Mouse (Mus musculus) neural tube, embryonic 13.5 days (tissue): ENCODE data around the gene Hic1. TPM values are rescaled to one million over a fixed set of nuclear protein-coding genes. Genes with fewer than 3 reads are reported as not detected.

Experiments
- ATAC-seq: fragments of 200-750 bp; cut with Nextera tagmentation; 2 replicates; pipeline ENCODE4 v1.8.0; 2017; ENCODE audit warnings: low read depth, mild to moderate bottlenecking, moderate TSS enrichment, moderate library complexity
- H3K27ac ChIP-seq: fragments of 300-500 bp; sonication (generic); replicated peaks from 2 replicates; pipeline ENCODE4 v1.5.1; 2015; ENCODE audit warnings: moderate library complexity, mild to moderate bottlenecking, inconsistent platforms
- H3K27me3 ChIP-seq: fragments of 300-500 bp; sonication (generic); 2 replicates; pipeline ENCODE4 v1.6.1; 2015; ENCODE audit warnings: mild to moderate bottlenecking, inconsistent platforms
- H3K36me3 ChIP-seq: fragments of 300-500 bp; sonication (generic); 2 replicates; pipeline ENCODE4 v1.6.1; 2015; ENCODE audit warnings: mild to moderate bottlenecking, inconsistent platforms
- H3K4me1 ChIP-seq: fragments of 300-500 bp; sonication (generic); replicated peaks from 2 replicates; pipeline ENCODE4 v1.6.1; 2015; ENCODE audit warnings: inconsistent platforms
- H3K4me2 ChIP-seq: fragments of 300-500 bp; sonication (generic); 2 replicates; pipeline ENCODE4 v1.6.1; 2015; ENCODE audit warnings: inconsistent platforms, mild to moderate bottlenecking, moderate library complexity
- H3K4me3 ChIP-seq: fragments of 300-500 bp; sonication (generic); 2 replicates; pipeline ENCODE4 v1.5.1; 2015; ENCODE audit warnings: mild to moderate bottlenecking, inconsistent platforms
- H3K9ac ChIP-seq: fragments of 300-500 bp; sonication (generic); 2 replicates; pipeline ENCODE4 v1.6.1; 2015; ENCODE audit warnings: moderate library complexity, mild to moderate bottlenecking, inconsistent platforms
- H3K9me3 ChIP-seq: fragments of 300-500 bp; sonication (generic); 2 replicates; pipeline ENCODE4 v1.6.1; 2016; ENCODE audit warnings: inconsistent platforms
- WGBS: fragments of 180-500 bp; shearing (Covaris S2); methylation state at CpG from one replicate; pipeline ENCODE4 v1.1.7; 2015; 5-methylcytosine and 5-hydroxymethylcytosine counted together
- polyA plus RNA-seq: library from polyadenylated mRNA; unstranded; fragments of >200 nt; fragmentation: Nextera tagmentation; extraction: Ambion mirVana; gene quantifications from 2 replicates; pipeline ENCODE4 v1.2.1, GENCODE M21; 2015

The Hic1 gene
- polyA plus RNA-seq, 1 experiment from 2014 or later, result 7.4 TPM

- 0 out of 2 replicates have a peak overlapping the region, but pooled peaks have one; percentile 0 for H3K9ac ChIP-seq
- no peak for ATAC-seq
- no peaks in the 10 kb centered on the region for H3K9me3 ChIP-seq
- peaks cover 29% of the 10 kb centered on the region for H3K4me1 ChIP-seq
- H3K36me3 ChIP-seq, result no peaks in the 10 kb centered on the region
- H3K4me3 ChIP-seq, result no peak overlapping the region
- no peak overlapping the region; the same call in 1 of the 2 replicates for H3K27ac ChIP-seq
- peaks cover 14% of the 10 kb centered on the region; the same call in 1 of the 2 replicates for H3K27me3 ChIP-seq
- no peak overlapping the region for H3K4me2 ChIP-seq
- WGBS, result 62% methylated on average over 8 of the region's 8 CpGs
Observed at GRCm38 (mm10) chr11:75201721-75202120, 32.4 kb upstream of the Hic1 start.

- no peaks in the 10 kb centered on the region for H3K36me3 ChIP-seq
- no peaks in the 10 kb centered on the region for H3K9me3 ChIP-seq
- WGBS, result 88% methylated on average over 12 of the region's 12 CpGs
- no peak overlapping the region for H3K4me3 ChIP-seq
- H3K27ac ChIP-seq, result peak overlapping the region; percentile 33; the same call in 1 of the 2 replicates
- H3K9ac ChIP-seq, result no peak overlapping the region
- no peak for ATAC-seq
- peaks cover 22% of the 10 kb centered on the region for H3K27me3 ChIP-seq
- no peak overlapping the region for H3K4me2 ChIP-seq
- H3K4me1 ChIP-seq, result peaks cover 37% of the 10 kb centered on the region
Observed at GRCm38 (mm10) chr11:75200935-75201334, 31.6 kb upstream of the Hic1 start.

GRCm38 (mm10) chr11:75199951-75200350 is 30.6 kb upstream of the Hic1 start:
- WGBS, result 77% methylated on average over 5 of the region's 5 CpGs
- no peak for ATAC-seq
- no peak overlapping the region for H3K4me2 ChIP-seq
- H3K4me1 ChIP-seq, result peaks cover 47% of the 10 kb centered on the region
- peaks cover 32% of the 10 kb centered on the region for H3K27me3 ChIP-seq
- H3K4me3 ChIP-seq, result no peak overlapping the region
- no peak overlapping the region for H3K27ac ChIP-seq
- no peak overlapping the region for H3K9ac ChIP-seq
- H3K36me3 ChIP-seq, result no peaks in the 10 kb centered on the region
- no peaks in the 10 kb centered on the region for H3K9me3 ChIP-seq

GRCm38 (mm10) chr11:75198792-75199191 is 29.5 kb upstream of the Hic1 start:
- Histone ChIP-seq H3K27ac (no peak overlapping the region), H3K4me3 (no peak overlapping the region), H3K9ac (no peak overlapping the region), H3K27me3 (peaks cover 43% of the 10 kb centered on the region), H3K9me3 (no peaks in the 10 kb centered on the region), H3K4me1 (peaks cover 56% of the 10 kb centered on the region), H3K36me3 (no peaks in the 10 kb centered on the region), H3K4me2 (no peak overlapping the region)
- no peak for ATAC-seq
- WGBS, result 51% methylated on average over 4 of the region's 4 CpGs

- no peak for ATAC-seq
- no peak overlapping the region for H3K27ac ChIP-seq
- H3K4me2 ChIP-seq, result no peak overlapping the region
- H3K4me3 ChIP-seq, result no peak overlapping the region
- H3K9ac ChIP-seq, result no peak overlapping the region
- H3K4me1 ChIP-seq, result peaks cover 63% of the 10 kb centered on the region
- WGBS, result 32% methylated on average over 7 of the region's 7 CpGs
- no peaks in the 10 kb centered on the region for H3K36me3 ChIP-seq
- H3K9me3 ChIP-seq, result no peaks in the 10 kb centered on the region
- peaks cover 52% of the 10 kb centered on the region for H3K27me3 ChIP-seq
Observed at GRCm38 (mm10) chr11:75197956-75198355, 28.6 kb upstream of the Hic1 start.

- Histone ChIP-seq H3K4me1 (peaks cover 57% of the 10 kb centered on the region), H3K9me3 (no peaks in the 10 kb centered on the region), H3K36me3 (no peaks in the 10 kb centered on the region), H3K4me2 (peak overlapping the region; percentile 69), H3K4me3 (peak overlapping the region; percentile 61; the same call in 1 of the 2 replicates), H3K9ac (peak overlapping the region; percentile 48; the same call in 1 of the 2 replicates), H3K27me3 (peaks cover 69% of the 10 kb centered on the region), H3K27ac (no peak overlapping the region)
- ATAC-seq, result no peak
- 48% methylated on average over 6 of the region's 6 CpGs for WGBS
Observed at GRCm38 (mm10) chr11:75196131-75196530, 26.8 kb upstream of the Hic1 start.

- no peak for ATAC-seq
- Histone ChIP-seq H3K27me3 (peaks cover 71% of the 10 kb centered on the region), H3K27ac (no peak overlapping the region), H3K4me3 (peak overlapping the region; percentile 61), H3K4me2 (peak overlapping the region; percentile 69), H3K9ac (peak overlapping the region; percentile 78), H3K36me3 (no peaks in the 10 kb centered on the region), H3K4me1 (peaks cover 56% of the 10 kb centered on the region), H3K9me3 (no peaks in the 10 kb centered on the region)
- WGBS, result under 1% methylated on average over 38 of the region's 39 CpGs
Observed at GRCm38 (mm10) chr11:75194850-75195461, 25.6 kb upstream of the Hic1 start.

GRCm38 (mm10) chr11:75194121-75194849 is 25.0 kb upstream of the Hic1 start:
- ATAC-seq, result no peak
- Histone ChIP-seq H3K4me1 (peaks cover 63% of the 10 kb centered on the region), H3K27ac (peak overlapping the region; percentile 59), H3K4me3 (peak overlapping the region; percentile 61), H3K36me3 (no peaks in the 10 kb centered on the region), H3K4me2 (peak overlapping the region; percentile 69), H3K9me3 (no peaks in the 10 kb centered on the region), H3K9ac (peak overlapping the region; percentile 78), H3K27me3 (peaks cover 65% of the 10 kb centered on the region)
- 0% methylated on average over 52 of the region's 52 CpGs for WGBS

- H3K4me1 ChIP-seq, result peaks cover 66% of the 10 kb centered on the region
- ATAC-seq, result peak; percentile 15
- H3K9ac ChIP-seq, result peak within 1 kb of the TSS; percentile 78
- peaks cover 62% of the 10 kb centered on the region for H3K27me3 ChIP-seq
- no peaks in the 10 kb centered on the region for H3K9me3 ChIP-seq
- peak within 1 kb of the TSS; percentile 59 for H3K27ac ChIP-seq
- peak within 1 kb of the TSS; percentile 61 for H3K4me3 ChIP-seq
- no peaks in the 10 kb centered on the region for H3K36me3 ChIP-seq
- under 1% methylated on average over 62 of the region's 84 CpGs for WGBS
- peak within 1 kb of the TSS; percentile 69 for H3K4me2 ChIP-seq
Observed at GRCm38 (mm10) chr11:75193256-75194071, 24.1 kb upstream of the Hic1 start, which contains the start of gene Rtn4rl1. Gene Rtn4rl1 (plus strand): TSS chr11:75193783.

- peak; percentile 40; the same call in 1 of the 2 replicates for ATAC-seq
- Histone ChIP-seq H3K27me3 (peaks cover 62% of the 10 kb centered on the region), H3K4me2 (peak overlapping the region; percentile 69), H3K36me3 (no peaks in the 10 kb centered on the region), H3K9ac (peak overlapping the region; percentile 78; the same call in 1 of the 2 replicates), H3K9me3 (no peaks in the 10 kb centered on the region), H3K4me1 (peaks cover 65% of the 10 kb centered on the region), H3K27ac (0 out of 2 replicates have a peak overlapping the region, but pooled peaks have one; percentile 59), H3K4me3 (peak overlapping the region; percentile 61)
- WGBS, result 23% methylated on average over 13 of the region's 13 CpGs
Observed at GRCm38 (mm10) chr11:75192336-75193214, 23.3 kb upstream of the Hic1 start.

- Histone ChIP-seq H3K4me2 (no peak overlapping the region), H3K4me1 (peaks cover 60% of the 10 kb centered on the region), H3K4me3 (no peak overlapping the region), H3K9me3 (no peaks in the 10 kb centered on the region), H3K27ac (no peak overlapping the region), H3K9ac (no peak overlapping the region), H3K36me3 (no peaks in the 10 kb centered on the region), H3K27me3 (peaks cover 59% of the 10 kb centered on the region)
- no peak for ATAC-seq
- 63% methylated on average over 6 of the region's 6 CpGs for WGBS
Observed at GRCm38 (mm10) chr11:75191841-75192240, 22.5 kb upstream of the Hic1 start.
